Mouse (Mus musculus): Measurements from ENCODE around the gene Gse1.

DNA sequence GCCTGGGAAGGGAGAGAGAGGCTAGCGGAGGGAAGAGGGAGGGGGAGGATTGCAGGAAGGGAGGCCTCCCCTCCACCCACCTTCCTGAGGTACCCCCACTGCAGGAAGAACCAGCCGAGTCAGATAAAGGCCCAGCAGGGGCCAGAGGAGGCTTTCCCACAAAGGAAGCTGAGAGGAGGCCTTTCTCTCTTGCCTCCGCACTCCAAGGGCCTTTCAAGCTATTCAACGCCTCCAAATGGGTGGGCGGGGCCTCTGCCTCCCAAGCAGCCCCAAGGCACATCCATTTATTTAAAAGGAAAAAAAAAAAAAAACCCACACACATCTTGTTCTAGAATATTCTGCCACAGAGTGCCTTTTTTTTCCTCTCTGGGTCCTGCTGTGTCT, 106.6 kb downstream of the Gse1 start:
- TF ChIP-seq CTCF (IDR thresholded peaks at IDR 0.05; ENCODE audit: extremely low read depth, insufficient read length, insufficient replicate concordance, low read depth, low read length) (no peak), POLR2A (IDR thresholded peaks at IDR 0.05; ENCODE audit: low read depth, low read length) (no peak)
